Mouse (Mus musculus) embryonic stem cell, embryonic (primary cell): ENCODE measurements around the gene Adgra3.

ENCODE experiments used
- CTCF ChIA-PET, 4 experiments: fragments of 300-600 bp in 2 of 4; fragments of 350-600 bp in 2 of 4; sonication (Branson Sonifier 250); formaldehyde crosslinking; loops; one replicate each; lab custom pipeline; 2022; ENCODE audit warnings: inconsistent platforms in 2 of 4; lab: Charles Lee
- POLR2A ChIA-PET, 4 experiments: fragments of 300-600 bp in 2 of 4; fragments of 350-600 bp in 2 of 4; sonication (Branson Sonifier 250); formaldehyde crosslinking; loops; one replicate each; lab custom pipeline; 2022; ENCODE audit warnings: antibody characterized with exemption in 4 of 4, inconsistent platforms in 1 of 4; lab: Charles Lee

The Adgra3 gene

GRCm38 (mm10) chr5:50058421-50059286, at the start of gene Adgra3:
Gene Adgra3 (minus strand): TSS chr5:50059006.
- ChIA-PET POLR2A (interaction anchor here (0.6 to 2.9 kb wide), 21 partner anchors 9 to 962 kb away, joined by 3 to 8 read pairs (median 4); no protein-coding TSS in a partner anchor), CTCF (no interaction called here)

- CTCF ChIA-PET: interaction anchor here in 1 of 4 experiments (0.5 kb wide), 1 partner anchor 429 kb away, joined by 3 read pairs; no protein-coding TSS in a partner anchor
- POLR2A ChIA-PET: no interaction called here
These were observed 24.6 kb upstream of the Adgra3 start for GRCm38 (mm10) chr5:50083441-50083840.

GRCm38 (mm10) chr5:50074245-50074644, 15.4 kb upstream of the Adgra3 start:
- CTCF ChIA-PET: no interaction called here
- POLR2A ChIA-PET: interaction anchor here in 1 of 4 experiments (0.6 kb wide), 1 partner anchor 471 kb away, joined by 4 read pairs; no protein-coding TSS in a partner anchor

GRCm38 (mm10) chr5:50064236-50064635, 5.4 kb upstream of the Adgra3 start:
- ChIA-PET CTCF (no interaction called here), POLR2A (no interaction called here)

- ChIA-PET POLR2A (interaction anchor here in 3 of 4 experiments (0.7 to 2.9 kb wide), 6 partner anchors 8 to 122 kb away, joined by 3 to 8 read pairs (median 6); no protein-coding TSS in a partner anchor), CTCF (no interaction called here)
These were observed 780 bp upstream of the Adgra3 start for GRCm38 (mm10) chr5:50059586-50059985.

GRCm38 (mm10) chr5:50057612-50058420, 990 bp downstream of the Adgra3 start:
- POLR2A ChIA-PET: interaction anchor here (0.6 to 2.9 kb wide), 17 partner anchors 8 to 961 kb away, joined by 3 to 8 read pairs (median 4); no protein-coding TSS in a partner anchor

GRCm38 (mm10) chr5:50052456-50052855, 6.3 kb downstream of the Adgra3 start:
- ChIA-PET POLR2A (no interaction called here), CTCF (no interaction called here)

More at GRCm38 (mm10) chr5:50057612-50058420, 990 bp downstream of the Adgra3 start:
- CTCF ChIA-PET: no interaction called here

- ChIA-PET POLR2A (interaction anchor here in 2 of 4 experiments (0.6 to 1.3 kb wide), 6 partner anchors 7 to 519 kb away, joined by 3 to 5 read pairs (median 4); partner anchors contain the start of gene Adgra3 (in 1 of the 2)), CTCF (interaction anchor here in 1 of 4 experiments (0.6 kb wide), 1 partner anchor 8 kb away, joined by 5 read pairs; no protein-coding TSS in a partner anchor)
These were observed 8.0 kb downstream of the Adgra3 start for GRCm38 (mm10) chr5:50050668-50051425.

GRCm38 (mm10) chr5:50050037-50050436, 8.8 kb downstream of the Adgra3 start:
- ChIA-PET CTCF (no interaction called here), POLR2A (interaction anchor here in 2 of 4 experiments (0.6 to 1.3 kb wide), 2 partner anchors 8 to 292 kb away, joined by 3 read pairs; partner anchors contain the start of gene Adgra3 (in 1 of the 2))

- POLR2A ChIA-PET: interaction anchor here in 1 of 4 experiments (1.3 kb wide), 1 partner anchor 9 kb away, joined by 3 read pairs; the partner anchor contains the start of gene Adgra3
- CTCF ChIA-PET: no interaction called here
These were observed 9.3 kb downstream of the Adgra3 start for GRCm38 (mm10) chr5:50049506-50049905.

GRCm38 (mm10) chr5:50048960-50049359, 9.8 kb downstream of the Adgra3 start:
- POLR2A ChIA-PET: no interaction called here
- CTCF ChIA-PET: no interaction called here

GRCm38 (mm10) chr5:50048271-50048851, 10.4 kb downstream of the Adgra3 start:
- ChIA-PET POLR2A (no interaction called here), CTCF (no interaction called here)

GRCm38 (mm10) chr5:50045180-50045579, 13.6 kb downstream of the Adgra3 start:
- ChIA-PET CTCF (no interaction called here), POLR2A (interaction anchor here in 1 of 4 experiments (1.4 kb wide), 1 partner anchor 80 kb away, joined by 3 read pairs; no protein-coding TSS in a partner anchor)

GRCm38 (mm10) chr5:50043677-50044076, 15.1 kb downstream of the Adgra3 start:
- CTCF ChIA-PET: interaction anchor here in 1 of 4 experiments (0.6 kb wide), 1 partner anchor 142 kb away, joined by 4 read pairs; no protein-coding TSS in a partner anchor
- POLR2A ChIA-PET: interaction anchor here in 1 of 4 experiments (1.9 kb wide), 1 partner anchor 79 kb away, joined by 6 read pairs; no protein-coding TSS in a partner anchor

- ChIA-PET POLR2A (interaction anchor here in 3 of 4 experiments (0.7 to 1.9 kb wide), 4 partner anchors 16 to 80 kb away, joined by 3 to 6 read pairs (median 5); partner anchors contain the start of gene Adgra3 (in 3 of the 3)), CTCF (interaction anchor here in 3 of 4 experiments (0.6 to 1.1 kb wide), 5 partner anchors 9 to 253 kb away, joined by 3 to 5 read pairs (median 4); no protein-coding TSS in a partner anchor)
These were observed 16.4 kb downstream of the Adgra3 start for GRCm38 (mm10) chr5:50042274-50042943.

GRCm38 (mm10) chr5:50039521-50039920, 19.3 kb downstream of the Adgra3 start:
- ChIA-PET POLR2A (interaction anchor here in 1 of 4 experiments (1.0 to 1.6 kb wide), 2 partner anchors 16 to 23 kb away, joined by 3 read pairs; no protein-coding TSS in a partner anchor), CTCF (no interaction called here)

- CTCF ChIA-PET: interaction anchor here in 1 of 4 experiments (0.7 kb wide), 1 partner anchor 10 kb away, joined by 3 read pairs; no protein-coding TSS in a partner anchor
- POLR2A ChIA-PET: interaction anchor here in 2 of 4 experiments (1.0 to 1.3 kb wide), 2 partner anchors 20 kb away, joined by 3 to 5 read pairs; no protein-coding TSS in a partner anchor
These were observed 21.1 kb downstream of the Adgra3 start for GRCm38 (mm10) chr5:50037666-50038065.
